Mouse (Mus musculus): ENCODE results near the gene Tspan18. TPM values are rescaled to one million over a fixed set of nuclear protein-coding genes. Genes with fewer than 3 reads are reported as not detected.

Gene Tspan18
- 6.7 and 14.1 TPM in 2 replicates for polyA plus RNA-seq (2012; rRNA removed)

DNA sequence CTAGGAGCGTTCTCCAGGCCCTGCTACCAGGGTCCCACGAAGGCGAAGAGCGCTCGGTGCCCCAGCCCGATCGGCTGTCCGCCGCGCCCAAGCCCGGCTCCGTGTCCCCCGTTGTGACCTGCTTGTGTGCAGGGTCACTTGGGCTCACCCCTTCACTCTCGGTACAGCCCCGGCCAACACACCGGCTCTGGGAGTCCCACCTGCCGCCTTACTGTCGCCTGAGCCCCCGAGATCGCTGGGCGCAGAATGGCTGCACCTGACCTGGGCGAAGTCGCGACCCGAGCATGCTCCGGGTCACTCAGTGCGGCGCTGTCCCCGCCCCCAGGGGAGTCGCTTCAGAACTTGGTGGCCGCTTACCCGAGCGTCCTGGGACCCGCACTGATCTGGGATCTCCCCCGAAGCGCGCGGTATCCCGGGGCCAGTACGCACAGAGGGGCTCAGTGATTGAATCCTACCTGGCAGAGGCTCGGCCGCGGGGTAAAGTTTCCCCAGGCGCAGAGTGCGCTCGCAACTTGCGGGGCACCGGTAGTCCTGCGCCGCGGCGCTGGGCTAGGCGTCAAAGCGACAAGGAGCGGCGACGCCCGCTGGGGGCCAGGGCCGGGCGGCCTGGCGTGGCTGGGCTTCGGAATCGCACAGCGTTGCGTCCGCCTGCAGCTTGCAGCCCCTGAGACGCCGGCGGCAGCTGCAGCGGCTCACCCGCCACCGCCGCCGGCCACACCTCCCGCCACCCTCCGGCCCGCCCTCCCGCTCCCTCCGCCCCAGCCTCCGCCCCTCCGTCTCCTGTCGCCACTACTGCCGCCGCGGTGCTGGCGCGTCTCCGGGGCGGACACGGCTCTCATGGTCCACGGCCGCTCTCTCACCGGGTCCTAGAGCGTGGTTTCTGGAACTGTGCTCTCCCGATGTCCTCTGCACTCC lies at the start of gene Tspan18:
Gene Tspan18 (minus strand): TSS at position 689 of the 915 bp plus-strand sequence.
- Histone ChIP-seq H3K4me1 (ENCODE audit: control insufficient read depth, insufficient read depth, insufficient read length, low read length) (peaks cover 5% of the 10 kb centered on the region), H3K27me3 (ENCODE audit: control insufficient read depth, insufficient read depth, low read length) (peaks cover 12% of the 10 kb centered on the region; the same call in 1 of the 2 replicates), H3K4me3 (ENCODE audit: low read depth, low read length) (peak within 1 kb of the TSS; percentile 79), H3K27ac (ENCODE audit: insufficient read depth, low read depth, low read length) (peak within 1 kb of the TSS; percentile 16; the same call in 1 of the 2 replicates), H3K36me3 (ENCODE audit: control insufficient read depth, insufficient read depth, low read length) (no peaks in the 10 kb centered on the region)
- under 1% methylated on average over 93 of the region's 95 CpGs for WGBS
- TF ChIP-seq POLR2A (IDR thresholded peaks at IDR 0.05; ENCODE audit: low read depth, low read length) = no peak
- no peak for TF ChIP-seq CTCF (IDR thresholded peaks at IDR 0.05; ENCODE audit: extremely low read depth, insufficient read length, insufficient replicate concordance, low read depth, low read length)

DNA sequence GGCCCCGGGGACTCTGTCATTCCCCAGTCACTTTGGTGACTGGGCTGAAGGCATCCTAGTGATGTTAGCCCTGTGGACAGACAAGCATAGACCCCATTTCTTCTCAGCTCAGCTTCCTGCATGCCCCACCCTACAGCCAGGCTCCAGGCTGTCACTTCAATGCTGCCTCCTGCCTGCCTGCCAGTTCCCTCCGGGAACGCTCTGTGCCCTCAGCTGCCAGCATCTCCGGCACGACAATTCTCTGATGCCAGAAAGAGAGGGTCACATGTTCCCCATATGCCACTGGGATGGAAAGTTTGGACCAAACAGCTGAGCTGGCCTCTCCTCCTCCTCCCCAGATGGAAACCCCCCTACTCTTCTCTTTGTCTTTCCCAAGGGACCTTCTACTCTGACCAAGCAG lies 49.5 kb upstream of the Tspan18 start:
- WGBS = 74% methylated on average over 5 of the region's 5 CpGs
- no peak overlapping the region for H3K27ac ChIP-seq (ENCODE audit: insufficient read depth, low read depth, low read length)
- H3K4me1 ChIP-seq (ENCODE audit: control insufficient read depth, insufficient read depth, insufficient read length, low read length) = no peaks in the 10 kb centered on the region

DNA sequence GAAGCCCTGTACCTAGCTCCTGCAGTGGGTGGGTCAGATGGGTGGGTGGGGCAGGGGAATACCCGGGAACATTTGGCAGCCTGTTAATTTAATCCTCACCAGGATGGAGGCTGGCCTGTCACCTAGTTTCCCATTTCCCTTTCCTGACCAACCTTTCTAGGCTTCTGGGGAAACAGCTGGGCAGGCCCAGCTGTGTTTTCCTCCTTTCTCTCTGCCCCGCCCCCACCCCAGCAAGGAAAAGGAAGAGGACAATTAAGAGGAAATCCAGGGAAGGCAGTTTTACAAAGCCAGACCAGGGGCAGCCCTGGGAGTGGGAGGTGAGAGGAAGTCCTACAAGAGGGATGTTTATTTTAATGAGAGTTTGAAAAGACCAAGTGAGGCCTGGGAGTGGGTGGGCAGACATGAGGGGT lies 46.4 kb upstream of the Tspan18 start:
- H3K4me3 ChIP-seq (ENCODE audit: low read depth, low read length) = no peak overlapping the region
- TF ChIP-seq CTCF (IDR thresholded peaks at IDR 0.05; ENCODE audit: extremely low read depth, insufficient read length, insufficient replicate concordance, low read depth, low read length) = no peak
- no peak for TF ChIP-seq POLR2A (IDR thresholded peaks at IDR 0.05; ENCODE audit: low read depth, low read length)
- no peaks in the 10 kb centered on the region for H3K36me3 ChIP-seq (ENCODE audit: control insufficient read depth, insufficient read depth, low read length)
- no peaks in the 10 kb centered on the region for H3K27me3 ChIP-seq (ENCODE audit: control insufficient read depth, insufficient read depth, low read length)
- 35% methylated on average over 2 of the region's 2 CpGs for WGBS
- no peak overlapping the region for H3K27ac ChIP-seq (ENCODE audit: insufficient read depth, low read depth, low read length)
- H3K4me1 ChIP-seq (ENCODE audit: control insufficient read depth, insufficient read depth, insufficient read length, low read length) = no peaks in the 10 kb centered on the region

More for the DNA sequence above, 49.5 kb upstream of the Tspan18 start:
- TF ChIP-seq CTCF (IDR thresholded peaks at IDR 0.05; ENCODE audit: extremely low read depth, insufficient read length, insufficient replicate concordance, low read depth, low read length) = no peak
- no peak for TF ChIP-seq POLR2A (IDR thresholded peaks at IDR 0.05; ENCODE audit: low read depth, low read length)
- Histone ChIP-seq H3K4me3 (ENCODE audit: low read depth, low read length) (no peak overlapping the region), H3K36me3 (ENCODE audit: control insufficient read depth, insufficient read depth, low read length) (no peaks in the 10 kb centered on the region), H3K27me3 (ENCODE audit: control insufficient read depth, insufficient read depth, low read length) (no peaks in the 10 kb centered on the region)

DNA sequence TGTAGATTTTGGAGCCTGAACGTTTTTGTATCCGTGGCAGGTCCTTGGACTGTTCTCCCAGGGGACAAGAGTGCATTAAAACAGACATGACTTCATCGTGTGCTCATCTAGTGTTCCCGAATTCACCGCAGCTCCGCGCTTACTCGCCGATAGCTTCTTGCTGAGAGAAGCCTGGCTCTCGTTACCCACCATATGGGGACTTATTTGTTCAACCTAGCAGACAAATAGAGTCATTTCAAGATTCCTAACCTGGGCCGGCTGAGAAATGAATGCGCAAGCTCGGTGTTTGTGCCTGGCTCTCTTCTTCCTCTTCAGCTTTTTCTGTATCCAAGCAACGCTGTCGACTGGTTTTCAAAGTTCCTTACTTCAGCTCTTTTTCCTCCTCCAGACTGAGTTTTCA lies 43.5 kb upstream of the Tspan18 start:
- no peak for TF ChIP-seq POLR2A (IDR thresholded peaks at IDR 0.05; ENCODE audit: low read depth, low read length)
- no peak for TF ChIP-seq CTCF (IDR thresholded peaks at IDR 0.05; ENCODE audit: extremely low read depth, insufficient read length, insufficient replicate concordance, low read depth, low read length)
- no peaks in the 10 kb centered on the region for H3K27me3 ChIP-seq (ENCODE audit: control insufficient read depth, insufficient read depth, low read length)
- H3K27ac ChIP-seq (ENCODE audit: insufficient read depth, low read depth, low read length) = no peak overlapping the region
- WGBS = 64% methylated on average over 15 of the region's 15 CpGs
- no peaks in the 10 kb centered on the region for H3K4me1 ChIP-seq (ENCODE audit: control insufficient read depth, insufficient read depth, insufficient read length, low read length)
- no peaks in the 10 kb centered on the region for H3K36me3 ChIP-seq (ENCODE audit: control insufficient read depth, insufficient read depth, low read length)
- H3K4me3 ChIP-seq (ENCODE audit: low read depth, low read length) = no peak overlapping the region

DNA sequence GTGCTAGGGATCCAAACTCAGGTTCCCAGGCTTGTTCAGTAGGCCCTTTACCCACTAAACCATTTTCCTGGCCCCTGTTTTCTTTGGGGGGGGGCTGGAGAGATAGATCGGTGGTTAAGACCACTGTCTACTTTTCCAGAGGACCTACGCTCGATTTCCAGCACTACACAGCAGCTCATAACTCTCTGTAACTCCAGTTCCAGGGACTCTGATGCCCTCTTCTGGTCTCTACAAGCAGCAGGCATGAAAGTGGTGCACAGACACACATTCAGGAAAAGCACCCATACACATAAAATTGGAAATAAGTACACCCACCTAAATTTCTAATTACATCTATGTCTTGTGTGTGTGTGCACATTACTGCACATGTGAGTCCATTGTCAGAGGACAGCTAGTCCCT lies 42.9 kb upstream of the Tspan18 start:
- no peak for TF ChIP-seq CTCF (IDR thresholded peaks at IDR 0.05; ENCODE audit: extremely low read depth, insufficient read length, insufficient replicate concordance, low read depth, low read length)
- TF ChIP-seq POLR2A (IDR thresholded peaks at IDR 0.05; ENCODE audit: low read depth, low read length) = no peak
- Histone ChIP-seq H3K36me3 (ENCODE audit: control insufficient read depth, insufficient read depth, low read length) (no peaks in the 10 kb centered on the region), H3K27me3 (ENCODE audit: control insufficient read depth, insufficient read depth, low read length) (no peaks in the 10 kb centered on the region), H3K27ac (ENCODE audit: insufficient read depth, low read depth, low read length) (no peak overlapping the region), H3K4me1 (ENCODE audit: control insufficient read depth, insufficient read depth, insufficient read length, low read length) (no peaks in the 10 kb centered on the region), H3K4me3 (ENCODE audit: low read depth, low read length) (no peak overlapping the region)
- 95% methylated on average over 3 of the region's 3 CpGs for whole genome bisulfite sequencing

DNA sequence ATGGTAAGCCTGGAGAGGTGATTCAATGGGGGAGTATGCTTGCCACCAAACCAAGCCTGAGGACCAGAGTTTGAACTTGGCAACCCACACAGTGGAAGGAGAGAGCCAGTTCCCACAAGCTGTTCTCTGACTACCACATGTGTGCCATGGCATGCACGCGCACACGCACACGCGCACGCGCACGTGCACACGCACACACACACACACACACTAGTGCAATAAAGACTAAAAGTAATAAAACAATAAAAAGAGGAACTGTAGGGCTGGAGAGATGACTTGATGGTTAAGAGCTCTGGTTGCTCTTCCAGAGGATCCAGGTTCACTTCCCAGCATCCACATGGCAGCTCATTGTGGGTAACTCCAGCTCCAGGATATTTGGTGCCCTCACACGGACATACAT lies 38.6 kb upstream of the Tspan18 start:
- no peaks in the 10 kb centered on the region for H3K27me3 ChIP-seq (ENCODE audit: control insufficient read depth, insufficient read depth, low read length)
- no peak overlapping the region for H3K27ac ChIP-seq (ENCODE audit: insufficient read depth, low read depth, low read length)
- no peaks in the 10 kb centered on the region for H3K36me3 ChIP-seq (ENCODE audit: control insufficient read depth, insufficient read depth, low read length)
- TF ChIP-seq POLR2A (IDR thresholded peaks at IDR 0.05; ENCODE audit: low read depth, low read length) = no peak
- TF ChIP-seq CTCF (IDR thresholded peaks at IDR 0.05; ENCODE audit: extremely low read depth, insufficient read length, insufficient replicate concordance, low read depth, low read length) = no peak
- H3K4me1 ChIP-seq (ENCODE audit: control insufficient read depth, insufficient read depth, insufficient read length, low read length) = no peaks in the 10 kb centered on the region
- WGBS = 44% methylated on average over 10 of the region's 10 CpGs
- no peak overlapping the region for H3K4me3 ChIP-seq (ENCODE audit: low read depth, low read length)

DNA sequence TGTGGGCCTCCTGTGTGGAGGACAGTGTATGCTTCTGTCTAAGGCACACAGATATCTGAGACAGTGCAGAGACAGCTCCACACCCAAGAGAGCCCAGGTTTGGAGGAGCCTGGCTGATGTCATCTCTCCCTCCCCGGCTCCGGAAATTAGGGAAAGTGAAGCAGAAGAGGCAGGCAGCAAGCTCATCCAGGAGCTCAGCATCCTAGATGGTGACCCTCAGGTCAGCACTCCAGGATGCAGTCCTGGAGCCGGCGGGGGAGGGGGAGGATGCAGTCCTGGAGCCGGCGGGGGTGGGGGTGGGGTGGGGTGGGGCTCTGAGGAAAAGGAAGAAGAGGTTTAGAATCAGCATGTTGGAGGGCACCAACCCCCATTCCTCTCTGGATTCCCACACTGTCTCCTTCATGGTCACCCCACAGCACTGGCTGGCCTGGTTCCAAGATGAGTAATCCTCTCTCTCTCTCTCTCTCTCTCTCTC lies 37.8 kb upstream of the Tspan18 start:
- Histone ChIP-seq H3K36me3 (ENCODE audit: control insufficient read depth, insufficient read depth, low read length) (no peaks in the 10 kb centered on the region), H3K4me1 (ENCODE audit: control insufficient read depth, insufficient read depth, insufficient read length, low read length) (no peaks in the 10 kb centered on the region), H3K4me3 (ENCODE audit: low read depth, low read length) (no peak overlapping the region), H3K27ac (ENCODE audit: insufficient read depth, low read depth, low read length) (no peak overlapping the region), H3K27me3 (ENCODE audit: control insufficient read depth, insufficient read depth, low read length) (no peaks in the 10 kb centered on the region)
- no peak for TF ChIP-seq CTCF (IDR thresholded peaks at IDR 0.05; ENCODE audit: extremely low read depth, insufficient read length, insufficient replicate concordance, low read depth, low read length)
- TF ChIP-seq POLR2A (IDR thresholded peaks at IDR 0.05; ENCODE audit: low read depth, low read length) = no peak
- WGBS = 33% methylated on average over 6 of the region's 6 CpGs
